Comparison of ENCODE assay signal across 20 mouse cellular contexts in genomic region chr5:28019864-28020263, GRCm38 (mm10).
"Had no signal": no experiment of that assay in that cellular context is flagged by ENCODE, and none has a peak within 500 bp of the region (broad histone marks: within the 10 kb centered on the region; RNA-seq: fewer than 3 reads in every experiment).

No protein-coding gene starts in this region.

- H3K36me3 ChIP-seq: kidney, embryonic 15.5 days; limb, embryonic 12.5 days; liver, embryonic 12.5 days; liver, embryonic 15.5 days; midbrain, embryonic 12.5 days; midbrain, embryonic 15.5 days; neural tube, embryonic 13.5 days; stomach, embryonic 15.5 days had no signal

- H3K27me3 ChIP-seq: kidney, embryonic 15.5 days; limb, embryonic 12.5 days; liver, embryonic 12.5 days; liver, embryonic 15.5 days; midbrain, embryonic 12.5 days; midbrain, embryonic 15.5 days; neural tube, embryonic 13.5 days; stomach, embryonic 15.5 days had no signal

- H3K4me3 ChIP-seq: kidney, embryonic 15.5 days; left cerebral cortex, adult 2 months; limb, embryonic 12.5 days; liver, embryonic 12.5 days; liver, embryonic 15.5 days; midbrain, embryonic 12.5 days; midbrain, embryonic 15.5 days; neural tube, embryonic 13.5 days; stomach, embryonic 15.5 days had no signal

- H3K27ac ChIP-seq: kidney, embryonic 15.5 days; left cerebral cortex, adult 2 months; limb, embryonic 12.5 days; liver, embryonic 12.5 days; liver, embryonic 15.5 days; macrophage; midbrain, embryonic 12.5 days; midbrain, embryonic 15.5 days; neural tube, embryonic 13.5 days; stomach, embryonic 15.5 days had no signal

- H3K9me3 ChIP-seq: kidney, embryonic 15.5 days; liver, embryonic 12.5 days; liver, embryonic 15.5 days; midbrain, embryonic 12.5 days; midbrain, embryonic 15.5 days; neural tube, embryonic 13.5 days; stomach, embryonic 15.5 days had no signal

- ATAC-seq: liver, embryonic 12.5 days; midbrain, embryonic 15.5 days had no signal

- DNase-seq: kidney, adult 2 months; kidney, postnatal 10 days; kidney, postnatal 36 days; layer of hippocampus, postnatal 36 days; liver; lung, adult 18-20 months; retina, postnatal 1 day; right cerebral cortex, postnatal 25 days; spleen, adult 18-20 months; thymus, postnatal 4 days had no signal

- H3K4me2 ChIP-seq: kidney, embryonic 15.5 days; limb, embryonic 12.5 days; liver, embryonic 12.5 days; liver, embryonic 15.5 days; midbrain, embryonic 12.5 days; midbrain, embryonic 15.5 days; neural tube, embryonic 13.5 days; stomach, embryonic 15.5 days had no signal

- H3K9ac ChIP-seq: kidney, embryonic 15.5 days; limb, embryonic 12.5 days; liver, embryonic 12.5 days; liver, embryonic 15.5 days; midbrain, embryonic 12.5 days; midbrain, embryonic 15.5 days; neural tube, embryonic 13.5 days; stomach, embryonic 15.5 days had no signal

- H3K4me1 ChIP-seq: kidney, embryonic 15.5 days; liver, embryonic 12.5 days; liver, embryonic 15.5 days; midbrain, embryonic 12.5 days; midbrain, embryonic 15.5 days; neural tube, embryonic 13.5 days; stomach, embryonic 15.5 days had no signal
